Mouse (Mus musculus) lung, adult 2 months (tissue): ENCODE results near the gene Slc38a6. TPM values are rescaled to one million over a fixed set of nuclear protein-coding genes. Genes with fewer than 3 reads are reported as not detected.

ENCODE experiments used
- DNase-seq: peaks from one replicate; pipeline ENCODE4 v3.0.0; 2022
- H3K4me1 ChIP-seq: fragments of 200-500 bp; 2 replicates; pipeline ENCODE4 v1.6.1; 2011; ENCODE audit warnings: low read length; ENCODE audit not compliant: control insufficient read depth, insufficient read depth
- H3K4me3 ChIP-seq: fragments of 200-500 bp; replicated peaks from 2 replicates; pipeline ENCODE3; 2011; ENCODE audit warnings: low read depth, mild to moderate bottlenecking, control low read depth, low read length; ENCODE audit errors: extremely low read depth
- CTCF ChIP-seq: fragments of 200-500 bp; IDR thresholded peaks from 2 replicates; pipeline ENCODE4 v1.5.1; 2011; ENCODE audit warnings: mild to moderate bottlenecking, low read length, control low read depth; ENCODE audit not compliant: insufficient read depth
- POLR2A ChIP-seq: fragments of 200-500 bp; IDR thresholded peaks from 2 replicates; pipeline ENCODE4 v1.6.1; 2011; ENCODE audit warnings: low read depth, mild to moderate bottlenecking, control low read depth, low read length, borderline replicate concordance; ENCODE audit errors: extremely low read depth
- WGBS: fragments of 180-500 bp; shearing (Covaris S2); methylation state at CpG from one replicate; pipeline ENCODE4 v1.1.7; 2018; 5-methylcytosine and 5-hydroxymethylcytosine counted together
- polyA plus RNA-seq: library from polyadenylated mRNA; depleted of rRNA; stranded (reverse); fragments of >200 nt; gene quantifications from 2 replicates; pipeline ENCODE4 v1.2.3, GENCODE M21; 2012

Gene Slc38a6
- polyA plus RNA-seq, 1 experiment = 24.9 TPM

DNA sequence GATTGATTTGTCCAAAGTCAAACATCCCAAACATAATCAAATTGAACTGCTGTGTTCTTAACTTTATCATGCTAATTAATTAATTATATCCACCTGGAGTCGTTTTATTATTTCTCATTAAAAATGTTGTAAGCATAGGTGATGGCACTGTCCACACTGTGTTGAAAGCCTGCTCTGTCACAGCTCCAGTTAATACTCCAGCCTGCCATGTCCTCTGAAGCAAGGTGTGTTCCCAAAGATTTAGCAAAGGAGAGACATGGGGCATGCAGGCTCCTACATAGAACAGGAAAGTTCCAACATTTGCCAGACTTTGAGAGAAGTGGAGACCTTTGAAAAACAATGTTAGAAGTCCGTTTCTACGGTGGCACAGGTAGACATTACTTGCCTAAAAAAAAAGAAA, 77.4 kb downstream of the Slc38a6 start:
- no peak for DNase-seq
- Histone ChIP-seq H3K4me3 (no peak overlapping the region), H3K4me1 (no peaks in the 10 kb centered on the region)
- WGBS = 94% methylated on average over 3 of the region's 3 CpGs
- TF ChIP-seq CTCF (no peak), POLR2A (no peak)

- Histone ChIP-seq H3K4me1 (no peaks in the 10 kb centered on the region), H3K4me3 (no peak overlapping the region)
- TF ChIP-seq CTCF = no peak
- no peak for TF ChIP-seq POLR2A
- 89% methylated on average over 7 of the region's 7 CpGs for WGBS
- no peak for DNase-seq
Observed at GRCm38 (mm10) chr12:73366581-73366980, 80.0 kb downstream of the Slc38a6 start.

DNA sequence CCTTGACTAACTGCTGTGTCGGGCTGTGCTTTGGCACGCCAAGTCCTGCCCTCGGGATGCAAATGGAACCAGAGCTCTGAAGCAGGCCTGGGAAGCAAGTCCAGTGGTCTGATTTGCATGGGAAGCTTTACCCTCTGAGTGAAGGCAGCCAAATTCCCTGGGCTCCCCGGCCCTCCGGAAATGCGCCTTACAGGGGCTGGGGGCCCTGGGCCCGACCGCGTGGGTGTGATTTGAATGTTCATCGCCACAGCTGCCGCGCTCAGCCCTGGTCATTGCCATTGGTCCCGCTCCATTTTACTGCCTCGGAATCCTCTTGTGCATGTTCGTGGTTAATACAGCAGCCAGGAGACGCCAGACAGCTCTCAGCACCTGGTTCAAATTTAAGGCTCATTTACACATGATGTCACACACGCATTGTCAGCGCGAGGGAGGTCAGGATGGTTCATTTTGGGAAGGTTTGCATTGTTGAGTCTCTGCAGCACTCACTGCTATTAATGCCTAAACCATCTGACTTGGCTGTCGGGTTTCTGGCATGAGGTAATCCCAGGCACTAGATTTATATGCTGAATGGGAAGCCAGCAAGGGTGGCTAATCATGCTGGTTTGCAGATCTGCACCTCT, 81.0 kb downstream of the Slc38a6 start:
- TF ChIP-seq POLR2A (no peak), CTCF (no peak)
- WGBS = 45% methylated on average over 20 of the region's 20 CpGs
- DNase-seq = no peak
- no peaks in the 10 kb centered on the region for H3K4me1 ChIP-seq
- no peak overlapping the region for H3K4me3 ChIP-seq

DNA sequence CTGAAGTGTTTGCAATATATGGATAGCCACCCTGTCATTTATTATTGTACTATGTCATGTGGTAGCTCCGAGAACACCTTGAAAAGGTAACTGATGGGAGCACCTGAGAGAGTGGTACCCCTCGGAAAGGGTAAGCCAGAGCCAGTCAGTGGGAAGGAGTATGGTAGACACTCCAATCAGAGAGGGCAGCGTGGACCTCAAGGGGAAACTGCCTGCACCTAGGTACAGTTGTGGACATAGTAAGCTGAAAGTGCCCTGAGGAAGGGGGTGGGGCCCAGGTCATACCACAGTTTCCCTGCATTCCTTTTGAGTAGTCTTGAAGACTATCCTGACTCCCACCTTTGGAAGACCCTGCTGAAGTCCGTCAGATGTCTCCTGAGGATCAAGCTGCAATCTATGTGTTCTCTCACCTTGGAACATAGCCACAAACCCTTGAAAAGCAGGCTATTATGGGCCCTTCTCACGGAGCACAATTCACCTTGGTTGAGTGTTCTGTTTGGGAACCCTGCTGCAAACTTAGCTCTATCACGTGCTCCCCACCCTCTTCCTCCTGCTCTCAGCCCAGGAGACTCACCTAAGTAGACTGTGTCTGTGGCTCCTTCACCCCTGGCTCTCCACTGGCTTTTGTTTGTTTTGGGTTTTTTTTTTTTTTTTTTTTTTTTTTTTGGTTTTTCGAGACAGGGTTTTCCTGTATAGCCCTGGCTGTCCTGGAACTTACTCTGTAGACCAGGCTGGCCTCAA, 82.5 kb downstream of the Slc38a6 start:
- WGBS = 73% methylated on average over 6 of the region's 7 CpGs
- Histone ChIP-seq H3K4me3 (no peak overlapping the region), H3K4me1 (no peaks in the 10 kb centered on the region)
- TF ChIP-seq CTCF (no peak), POLR2A (no peak)
- no peak for DNase-seq

- Histone ChIP-seq H3K4me1 (no peaks in the 10 kb centered on the region), H3K4me3 (no peak overlapping the region)
- TF ChIP-seq POLR2A = no peak
- no peak for DNase-seq
- 68% methylated on average over 4 of the region's 4 CpGs for WGBS
Observed at GRCm38 (mm10) chr12:73370367-73370944, 83.9 kb downstream of the Slc38a6 start.

DNA sequence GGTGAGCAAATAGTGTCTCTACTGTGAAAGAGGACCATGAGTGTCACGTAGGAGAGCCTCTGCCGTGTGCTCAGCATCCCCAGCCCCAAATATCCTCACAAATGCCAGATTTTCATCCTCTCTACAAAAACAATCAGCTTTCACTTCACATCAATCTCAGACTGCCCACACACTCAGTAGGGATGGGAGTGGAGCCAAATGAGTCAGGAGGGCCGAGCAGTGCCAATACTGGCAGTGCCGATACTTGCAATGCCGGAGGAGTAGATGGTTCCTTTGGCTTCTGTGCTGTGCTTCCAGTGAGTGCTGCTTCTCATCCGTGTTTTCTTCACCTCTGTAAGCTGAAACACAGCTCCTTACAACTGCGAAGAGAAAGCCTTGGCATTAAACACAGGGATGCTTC, 84.6 kb downstream of the Slc38a6 start:
- Histone ChIP-seq H3K4me1 (no peaks in the 10 kb centered on the region), H3K4me3 (no peak overlapping the region)
- DNase-seq = no peak
- TF ChIP-seq POLR2A (no peak), CTCF (no peak)
- 59% methylated on average over 7 of the region's 7 CpGs for WGBS

DNA sequence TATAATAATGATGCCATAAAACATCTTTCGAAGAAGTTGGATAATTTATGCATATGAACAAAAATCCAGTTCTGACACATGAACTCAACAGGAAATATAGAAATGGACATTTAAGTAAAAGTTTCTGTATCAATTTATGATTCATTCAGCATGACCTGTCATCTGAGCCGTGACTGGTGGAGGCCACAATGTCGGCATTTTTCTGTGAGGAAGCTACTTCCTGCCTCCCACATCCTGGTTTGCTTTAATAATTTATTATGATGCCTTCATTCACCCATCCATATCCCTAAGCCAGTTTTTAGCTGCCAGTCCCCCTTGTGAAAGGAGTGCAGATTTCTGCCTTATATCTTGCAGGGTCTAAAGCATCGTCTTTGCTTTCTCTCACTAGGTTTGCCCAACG, 91.4 kb downstream of the Slc38a6 start:
- no peak for TF ChIP-seq POLR2A

GRCm38 (mm10) chr12:73378724-73379355, 92.3 kb downstream of the Slc38a6 start:
- Histone ChIP-seq H3K4me1 (peaks cover 5% of the 10 kb centered on the region), H3K4me3 (no peak overlapping the region)
- no peak for DNase-seq
- TF ChIP-seq POLR2A = no peak
- no peak for TF ChIP-seq CTCF
- WGBS = 85% methylated on average over 13 of the region's 13 CpGs

More for the DNA sequence above, 91.4 kb downstream of the Slc38a6 start:
- no peak for DNase-seq
- 71% methylated on average over 5 of the region's 5 CpGs for WGBS
- Histone ChIP-seq H3K4me3 (no peak overlapping the region), H3K4me1 (peaks cover 4% of the 10 kb centered on the region)

DNA sequence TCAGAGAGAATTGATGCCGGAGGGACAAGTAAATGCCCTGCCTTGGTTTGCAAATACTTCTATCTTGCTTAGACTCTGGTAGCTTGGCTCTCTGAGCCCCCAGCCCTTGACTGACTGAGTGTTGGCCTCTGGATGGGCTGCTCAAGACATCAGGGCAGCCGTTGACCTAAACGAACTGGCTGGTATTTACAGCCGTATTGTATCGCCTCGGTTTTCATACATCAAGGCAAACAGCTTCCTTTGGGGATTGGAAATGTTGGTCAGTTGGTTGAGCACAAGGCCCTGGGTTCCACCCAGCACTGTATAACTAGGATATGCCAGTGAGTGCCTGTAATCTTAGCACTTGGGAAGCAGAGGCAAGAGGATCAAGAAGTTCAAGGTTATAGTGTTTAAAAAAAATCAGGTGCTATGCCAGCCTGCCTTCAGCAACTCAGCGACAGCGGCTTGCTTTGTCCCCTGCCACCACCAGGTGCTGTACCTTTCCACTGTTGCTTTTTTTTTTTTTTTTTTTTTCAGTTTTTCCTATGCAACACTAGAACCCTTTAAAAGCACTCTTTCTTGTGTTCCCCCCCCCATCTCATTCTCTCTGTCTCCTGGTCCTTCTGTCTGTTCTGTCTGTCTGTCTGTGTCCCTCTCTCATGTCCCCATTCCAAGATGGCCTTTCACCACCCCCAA, 94.2 kb downstream of the Slc38a6 start:
- WGBS = 80% methylated on average over 8 of the region's 8 CpGs
- DNase-seq = no peak
- Histone ChIP-seq H3K4me3 (no peak overlapping the region), H3K4me1 (peaks cover 14% of the 10 kb centered on the region)
- TF ChIP-seq CTCF (no peak), POLR2A (no peak)
